Mouse (Mus musculus): ENCODE results near the gene Tsc2.

- TF ChIP-seq EP300 (IDR thresholded peaks at IDR 0.05; ENCODE audit: low read depth) (no peak), CTCF (IDR thresholded peaks at IDR 0.05; ENCODE audit: low read depth) (no peak)
Measured at GRCm38 (mm10) chr17:24559146-24559545, 73.3 kb downstream of the Tsc2 start.
